Mouse (Mus musculus): Measurements from ENCODE around the gene Dsn1.

Dsn1 gene

DNA sequence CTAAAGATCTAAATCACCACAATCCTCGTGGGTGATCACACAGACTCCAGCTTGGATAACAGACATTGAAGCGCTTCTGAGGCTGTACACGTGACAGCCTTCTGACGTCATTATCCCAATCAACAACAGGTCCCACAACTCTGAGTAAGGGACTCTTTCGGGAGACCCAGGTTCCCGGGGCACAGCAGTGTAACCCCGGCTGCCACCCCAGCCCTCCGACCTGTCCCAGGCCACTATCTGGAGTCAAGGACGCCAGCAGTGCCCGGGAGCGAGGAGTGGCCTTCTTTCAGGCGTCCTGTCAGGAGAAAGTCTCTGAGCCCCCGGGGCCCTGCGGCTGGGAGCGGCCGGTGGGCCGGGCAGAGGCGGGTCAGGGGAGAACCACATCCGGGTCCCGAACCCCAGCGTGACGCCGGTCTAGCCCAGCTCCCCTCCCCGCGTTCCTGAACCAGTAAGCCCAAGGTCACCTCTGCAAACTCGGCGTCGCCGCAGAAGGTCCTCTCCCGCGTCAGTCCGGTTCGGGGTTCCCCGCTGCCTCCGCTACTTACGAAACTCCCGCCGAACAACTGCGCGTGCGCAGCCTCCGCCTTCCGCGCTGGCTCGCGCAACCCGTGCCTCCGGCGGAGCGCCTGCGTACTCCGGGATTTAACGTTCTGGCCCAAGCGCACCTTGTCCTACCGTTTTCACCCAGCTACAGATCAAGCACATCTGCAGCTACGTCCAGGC, at the start of gene Dsn1:
Gene Dsn1, minus strand, starts transcription at position 644 of the 723 bp plus-strand sequence.
- peak; percentile 94 for DNase-seq

GRCm38 (mm10) chr2:157055721-157056120, 48.8 kb upstream of the Dsn1 start:
- no peak for DNase-seq

DNA sequence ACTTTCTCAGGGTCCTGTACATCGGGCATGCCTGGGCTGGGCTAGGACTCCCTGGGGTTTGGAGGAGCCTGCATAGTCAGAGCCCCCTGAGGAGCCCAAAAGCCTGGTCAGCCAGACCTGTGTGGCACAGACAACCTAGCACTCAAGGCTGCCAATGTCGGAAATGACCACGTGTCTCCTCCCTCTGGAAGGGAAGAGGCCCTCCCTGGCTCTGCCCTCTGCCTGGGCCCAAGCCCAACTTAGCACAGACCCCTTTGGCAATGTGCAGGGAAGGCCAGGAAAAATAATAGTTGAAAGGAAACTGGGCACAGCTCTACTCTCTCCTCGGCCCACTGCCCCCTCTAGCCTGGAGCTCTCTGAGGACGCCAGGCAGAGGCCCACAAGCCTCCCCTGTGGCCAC, 47.9 kb upstream of the Dsn1 start:
- no peak for DNase-seq

DNA sequence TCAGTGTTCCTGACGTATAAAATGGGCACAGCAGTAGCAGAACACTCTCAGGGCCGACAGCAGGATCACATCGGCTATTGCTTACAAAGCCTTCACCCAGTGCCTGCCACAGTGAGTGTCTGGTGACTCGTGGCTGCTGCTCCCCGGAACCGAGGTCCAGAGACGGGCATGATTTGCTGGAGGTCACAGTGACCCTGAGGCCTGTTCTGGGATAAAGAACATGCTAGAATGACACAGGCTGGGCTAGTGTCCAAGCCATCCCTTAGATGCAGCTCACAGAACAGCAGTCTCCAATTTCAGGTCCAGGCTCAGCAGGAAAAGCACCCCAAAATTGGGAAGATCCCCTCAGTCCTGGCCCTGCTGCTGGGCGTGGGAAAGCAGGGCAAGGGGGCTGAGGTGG, 47.3 kb upstream of the Dsn1 start:
- DNase-seq, result peak; percentile 72

GRCm38 (mm10) chr2:157053787-157054186, 46.8 kb upstream of the Dsn1 start:
- DNase-seq, result no peak

- DNase-seq, result no peak
Measured at GRCm38 (mm10) chr2:157053124-157053523, 46.2 kb upstream of the Dsn1 start.

DNA sequence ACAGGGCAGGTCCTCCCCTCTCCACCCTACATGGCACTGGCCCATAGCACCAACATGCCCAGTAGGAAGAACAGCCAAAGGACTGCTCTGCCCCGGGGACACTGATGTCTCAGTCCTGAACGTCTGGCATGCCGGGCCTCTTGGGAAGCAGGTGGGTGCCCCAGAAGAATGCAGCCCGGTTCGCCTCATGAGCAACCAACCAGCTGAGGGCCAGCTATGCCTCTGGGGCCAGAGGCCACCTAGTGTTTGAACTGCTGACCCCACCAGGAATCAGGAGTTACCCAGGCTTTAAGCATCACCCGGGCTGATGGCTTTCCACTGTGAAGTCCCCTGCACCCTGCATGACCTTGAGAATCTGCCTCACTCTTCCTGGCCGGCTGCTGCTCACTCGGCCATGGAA, 45.5 kb upstream of the Dsn1 start:
- no peak for DNase-seq

DNA sequence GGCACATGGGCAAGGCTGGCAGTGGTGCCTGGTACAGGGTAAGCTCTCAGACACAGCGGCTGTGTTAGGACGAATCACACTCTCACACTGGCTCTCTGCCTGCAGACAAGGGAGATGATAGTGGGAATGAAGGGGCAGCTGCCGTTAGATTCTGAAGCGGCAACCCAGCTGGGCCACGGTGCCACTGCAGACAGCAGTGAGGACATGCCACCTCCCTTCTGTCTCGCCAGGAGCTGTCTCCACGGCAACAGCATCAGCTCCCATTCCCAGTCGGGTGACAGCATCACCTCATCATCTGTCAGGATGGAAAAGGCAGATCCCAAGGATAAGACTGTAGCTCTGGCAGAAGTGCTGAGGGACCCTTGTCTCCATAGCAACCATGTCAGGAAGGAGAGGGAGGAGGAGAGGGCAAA, 42.9 kb upstream of the Dsn1 start:
- no peak for DNase-seq

- no peak for DNase-seq
Measured at GRCm38 (mm10) chr2:157048395-157049181, 41.6 kb upstream of the Dsn1 start.

DNA sequence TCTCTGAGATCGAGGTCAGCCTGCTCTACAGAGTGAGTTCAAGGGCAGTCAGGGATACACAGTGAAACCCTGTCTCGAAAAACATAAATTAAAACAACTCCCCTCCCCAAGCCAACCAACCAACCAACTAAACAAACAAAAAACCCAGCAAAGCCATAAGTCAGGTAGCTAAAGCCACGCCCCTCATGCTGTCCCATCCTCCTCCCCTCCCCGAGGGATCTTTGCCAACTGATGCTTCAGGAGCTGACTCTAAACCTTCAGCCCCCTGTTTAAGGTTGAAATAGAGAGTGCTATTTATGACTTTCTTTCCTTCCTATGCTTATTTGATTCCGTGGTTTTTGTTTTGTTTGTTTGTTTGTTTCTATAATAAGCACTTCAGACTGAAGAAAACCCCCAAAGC, 40.0 kb upstream of the Dsn1 start:
- no peak for DNase-seq

- no peak for DNase-seq
Measured at GRCm38 (mm10) chr2:157045932-157046331, 39.0 kb upstream of the Dsn1 start.

- no peak for DNase-seq
Measured at GRCm38 (mm10) chr2:157043987-157044386, 37.0 kb upstream of the Dsn1 start.

GRCm38 (mm10) chr2:157043556-157043955, 36.6 kb upstream of the Dsn1 start:
- no peak for DNase-seq

DNA sequence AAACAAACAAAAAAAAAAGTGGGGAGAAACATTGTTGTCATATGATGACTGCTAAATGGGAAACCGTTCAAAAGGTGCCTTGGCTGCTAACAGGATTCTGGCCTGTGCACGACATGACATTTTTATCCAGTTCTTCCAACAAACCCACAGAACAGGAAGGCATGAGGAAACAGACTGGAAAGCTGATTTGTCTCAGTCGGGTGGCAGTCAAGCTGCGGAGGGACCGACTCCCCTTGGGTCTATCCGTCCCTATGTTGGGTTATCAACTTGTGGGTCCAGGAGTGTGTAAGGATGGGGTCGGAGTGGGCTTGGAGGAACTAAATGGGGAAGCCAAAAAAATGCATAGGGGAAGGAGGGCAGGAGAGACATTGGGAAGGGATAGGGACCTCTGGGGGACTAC, 34.5 kb upstream of the Dsn1 start:
- no peak for DNase-seq

GRCm38 (mm10) chr2:157040649-157041046, 33.7 kb upstream of the Dsn1 start:
- no peak for DNase-seq

- peak; percentile 53 for DNase-seq
Measured at GRCm38 (mm10) chr2:157039900-157040648, 33.1 kb upstream of the Dsn1 start.

- no peak for DNase-seq
Measured at GRCm38 (mm10) chr2:157037303-157037702, 30.3 kb upstream of the Dsn1 start.

DNA sequence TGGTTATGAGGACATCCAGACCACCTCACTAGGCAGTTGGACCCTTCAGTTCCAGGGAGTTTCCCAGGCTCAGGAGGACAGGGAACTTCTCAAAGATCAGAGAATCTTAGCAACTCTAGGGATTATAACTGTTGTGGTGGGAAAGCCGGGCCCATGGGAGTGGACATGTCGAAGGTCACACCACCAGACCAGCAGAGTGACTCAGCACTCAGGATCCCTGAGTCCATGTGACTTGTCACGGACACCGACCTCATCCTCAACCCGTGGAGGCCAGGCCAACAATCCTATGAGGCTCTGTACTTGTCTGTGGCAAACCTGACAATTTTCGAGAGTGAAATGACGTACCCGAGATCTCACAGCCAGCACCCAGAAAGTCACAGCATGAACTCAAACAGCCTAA, 29.4 kb upstream of the Dsn1 start:
- DNase-seq, result no peak

- DNase-seq, result no peak
Measured at GRCm38 (mm10) chr2:157035371-157035770, 28.4 kb upstream of the Dsn1 start.

GRCm38 (mm10) chr2:157030804-157031203, 23.9 kb upstream of the Dsn1 start:
- peak; percentile 94 for DNase-seq

- no peak for DNase-seq
Measured at GRCm38 (mm10) chr2:157028261-157028660, 21.3 kb upstream of the Dsn1 start.

- no peak for DNase-seq
Measured at GRCm38 (mm10) chr2:157027106-157028008, 20.4 kb upstream of the Dsn1 start.

DNA sequence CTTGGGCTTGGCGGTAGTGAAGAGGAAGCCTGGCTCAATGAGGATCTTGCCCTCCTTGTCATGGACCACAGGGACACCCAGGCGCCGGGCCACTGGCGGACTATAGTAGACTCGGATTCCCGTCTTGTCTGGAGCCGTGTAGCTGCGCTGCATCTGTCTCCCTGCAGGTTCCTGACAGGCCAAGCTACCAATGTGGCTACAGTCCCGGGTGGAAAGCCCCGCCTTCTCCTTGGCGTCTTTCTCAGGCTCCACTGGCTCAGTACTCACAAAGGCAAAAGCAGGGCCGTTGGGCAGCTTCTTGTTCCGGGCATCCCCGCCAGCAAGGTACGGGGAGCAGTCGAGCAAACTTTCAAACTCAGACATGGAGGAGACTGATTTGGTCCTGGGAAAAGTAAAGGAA, 14.2 kb upstream of the Dsn1 start:
- DNase-seq, result no peak

Measured in lung, postnatal 14 days (tissue).